Mouse (Mus musculus): ENCODE results near the gene Igf1r. TPM values are rescaled to one million over a fixed set of nuclear protein-coding genes. Genes with fewer than 3 reads are reported as not detected.

Gene Igf1r
- polyA plus RNA-seq, 1 experiment = 2.7 TPM

GRCm38 (mm10) chr7:67968394-67968793 lies 15.8 kb downstream of the Igf1r start:
- DNase-seq (ENCODE audit: low read depth in 1 of 2, low spot score in 2 of 2) = no peak
- TF ChIP-seq CTCF (IDR thresholded peaks at IDR 0.05; ENCODE audit: extremely low read depth, insufficient read depth, insufficient read length, insufficient replicate concordance) = no peak
- no peak for TF ChIP-seq POLR2A (IDR thresholded peaks at IDR 0.05; ENCODE audit: low read depth, low read length)
- Histone ChIP-seq H3K4me3 (ENCODE audit: extremely low read depth, insufficient read depth, insufficient read length) (no peak overlapping the region), H3K27ac (ENCODE audit: insufficient read depth, low read length) (no peak overlapping the region), H3K27me3 (ENCODE audit: control insufficient read depth, insufficient read depth, low read length) (no peaks in the 10 kb centered on the region), H3K4me1 (ENCODE audit: control insufficient read depth, insufficient read depth, insufficient read length) (no peaks in the 10 kb centered on the region; the same call in 1 of the 2 replicates), H3K36me3 (ENCODE audit: control insufficient read depth, insufficient read depth, low read length) (no peaks in the 10 kb centered on the region)
- 93% methylated on average over 12 of the region's 12 CpGs for WGBS

DNA sequence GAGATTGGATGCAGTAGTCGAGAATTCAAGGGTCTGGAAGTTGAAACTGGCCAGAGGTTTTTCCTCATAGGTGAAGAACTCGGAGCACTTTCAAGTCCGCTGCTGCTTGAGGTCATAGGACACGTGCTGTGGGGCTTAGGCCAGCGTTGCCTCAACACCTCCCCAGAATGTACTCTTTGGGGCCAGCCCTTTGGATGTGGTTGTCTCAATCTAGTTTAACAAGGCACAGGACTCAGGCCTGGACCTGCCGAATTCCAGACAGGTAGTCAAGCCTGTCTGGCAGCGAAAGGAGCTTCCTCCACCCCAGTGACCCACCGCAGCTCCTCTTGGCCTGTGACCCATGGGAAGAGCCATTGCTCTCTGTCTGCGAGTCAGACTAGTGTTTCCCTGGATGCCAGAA lies 16.4 kb downstream of the Igf1r start:
- H3K4me3 ChIP-seq (ENCODE audit: extremely low read depth, insufficient read depth, insufficient read length) = no peak overlapping the region
- TF ChIP-seq POLR2A (IDR thresholded peaks at IDR 0.05; ENCODE audit: low read depth, low read length) (no peak), CTCF (IDR thresholded peaks at IDR 0.05; ENCODE audit: extremely low read depth, insufficient read depth, insufficient read length, insufficient replicate concordance) (no peak)
- H3K27ac ChIP-seq (ENCODE audit: insufficient read depth, low read length) = no peak overlapping the region
- no peaks in the 10 kb centered on the region; the same call in 1 of the 2 replicates for H3K4me1 ChIP-seq (ENCODE audit: control insufficient read depth, insufficient read depth, insufficient read length)
- WGBS = 95% methylated on average over 9 of the region's 9 CpGs
- DNase-seq (ENCODE audit: low read depth in 1 of 2, low spot score in 2 of 2) = no peak
- no peaks in the 10 kb centered on the region for H3K36me3 ChIP-seq (ENCODE audit: control insufficient read depth, insufficient read depth, low read length)
- H3K27me3 ChIP-seq (ENCODE audit: control insufficient read depth, insufficient read depth, low read length) = no peaks in the 10 kb centered on the region

DNA sequence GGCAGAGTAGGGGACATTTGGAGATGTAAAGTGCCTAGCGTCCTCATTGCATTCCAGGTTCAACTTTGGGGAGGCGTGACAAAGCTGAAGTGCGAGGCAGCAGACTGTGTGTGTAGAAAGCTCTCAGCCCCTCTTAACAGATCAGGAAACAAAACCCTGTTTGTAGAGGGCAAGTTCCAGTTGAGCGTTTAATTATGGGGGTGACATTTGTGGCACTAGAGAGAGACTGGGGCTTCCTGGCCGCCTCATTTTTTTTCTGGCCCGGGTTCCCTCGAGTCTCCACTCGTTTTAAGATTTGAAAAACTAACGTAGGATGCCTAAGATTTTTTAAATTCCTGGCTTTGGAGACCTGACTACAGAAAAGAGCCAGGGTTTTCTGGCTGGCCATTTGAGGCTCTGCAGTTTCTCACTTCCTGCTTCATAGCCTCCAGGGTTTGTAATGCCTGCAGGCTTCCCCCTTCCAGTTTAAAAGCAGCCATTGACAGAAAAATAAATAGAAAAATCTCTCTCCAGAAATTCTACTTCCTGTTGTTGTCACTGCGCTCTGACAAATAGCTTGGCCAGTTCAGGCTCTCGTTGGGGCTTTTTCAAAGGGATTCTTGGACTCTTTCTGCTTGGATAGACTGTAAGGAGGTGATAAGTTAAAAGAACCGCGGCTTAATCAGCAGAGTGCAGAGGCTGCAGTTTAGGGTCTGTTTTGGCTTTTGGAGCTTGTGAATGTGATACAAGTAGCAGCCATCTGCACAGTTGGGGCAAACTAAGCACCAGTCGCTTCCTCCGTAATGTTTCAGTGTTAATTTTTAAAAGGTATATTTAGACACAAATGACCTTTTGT lies 20.8 kb downstream of the Igf1r start:
- no peak overlapping the region for H3K4me3 ChIP-seq (ENCODE audit: extremely low read depth, insufficient read depth, insufficient read length)
- H3K27ac ChIP-seq (ENCODE audit: insufficient read depth, low read length) = no peak overlapping the region
- DNase-seq (ENCODE audit: low read depth in 1 of 2, low spot score in 2 of 2) = no peak
- H3K4me1 ChIP-seq (ENCODE audit: control insufficient read depth, insufficient read depth, insufficient read length) = no peaks in the 10 kb centered on the region; the same call in 1 of the 2 replicates
- TF ChIP-seq POLR2A (IDR thresholded peaks at IDR 0.05; ENCODE audit: low read depth, low read length) = no peak
- TF ChIP-seq CTCF (IDR thresholded peaks at IDR 0.05; ENCODE audit: extremely low read depth, insufficient read depth, insufficient read length, insufficient replicate concordance) = no peak
- 22% methylated on average over 15 of the region's 15 CpGs for WGBS
- no peaks in the 10 kb centered on the region for H3K27me3 ChIP-seq (ENCODE audit: control insufficient read depth, insufficient read depth, low read length)
- no peaks in the 10 kb centered on the region for H3K36me3 ChIP-seq (ENCODE audit: control insufficient read depth, insufficient read depth, low read length)

DNA sequence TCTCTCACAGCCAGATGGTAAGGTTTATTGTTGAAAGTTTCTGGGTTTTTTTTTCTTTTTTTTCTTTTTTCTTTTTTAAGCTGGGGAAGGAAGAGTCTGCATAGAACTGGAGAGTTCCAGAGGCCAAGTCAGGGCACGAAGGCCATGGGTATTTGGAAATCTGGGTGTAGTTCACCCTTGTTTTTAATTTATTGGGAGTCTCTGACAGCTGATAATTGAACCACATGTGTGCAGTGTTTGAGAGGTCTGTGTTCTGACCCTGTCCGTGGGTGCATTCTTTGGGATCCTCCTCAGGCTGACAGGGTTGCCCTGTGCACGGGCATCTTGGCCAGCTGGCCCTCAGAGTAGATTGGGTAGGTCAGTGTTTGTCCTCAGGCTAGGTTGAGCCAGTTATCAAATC lies 29.3 kb downstream of the Igf1r start:
- 72% methylated on average over 3 of the region's 3 CpGs for WGBS
- Histone ChIP-seq H3K27ac (ENCODE audit: insufficient read depth, low read length) (no peak overlapping the region), H3K4me3 (ENCODE audit: extremely low read depth, insufficient read depth, insufficient read length) (no peak overlapping the region), H3K27me3 (ENCODE audit: control insufficient read depth, insufficient read depth, low read length) (no peaks in the 10 kb centered on the region), H3K36me3 (ENCODE audit: control insufficient read depth, insufficient read depth, low read length) (no peaks in the 10 kb centered on the region), H3K4me1 (ENCODE audit: control insufficient read depth, insufficient read depth, insufficient read length) (peaks cover 2% of the 10 kb centered on the region; the same call in 1 of the 2 replicates)
- TF ChIP-seq CTCF (IDR thresholded peaks at IDR 0.05; ENCODE audit: extremely low read depth, insufficient read depth, insufficient read length, insufficient replicate concordance) = no peak
- TF ChIP-seq POLR2A (IDR thresholded peaks at IDR 0.05; ENCODE audit: low read depth, low read length) = no peak
- DNase-seq (ENCODE audit: low read depth in 1 of 2, low spot score in 2 of 2) = no peak

GRCm38 (mm10) chr7:67982809-67983208 lies 30.2 kb downstream of the Igf1r start:
- no peaks in the 10 kb centered on the region for H3K27me3 ChIP-seq (ENCODE audit: control insufficient read depth, insufficient read depth, low read length)
- H3K4me1 ChIP-seq (ENCODE audit: control insufficient read depth, insufficient read depth, insufficient read length) = peaks cover 2% of the 10 kb centered on the region; the same call in 1 of the 2 replicates
- no peak overlapping the region for H3K27ac ChIP-seq (ENCODE audit: insufficient read depth, low read length)
- 86% methylated on average over 8 of the region's 8 CpGs for WGBS
- no peak for DNase-seq (ENCODE audit: low read depth in 1 of 2, low spot score in 2 of 2)
- TF ChIP-seq CTCF (IDR thresholded peaks at IDR 0.05; ENCODE audit: extremely low read depth, insufficient read depth, insufficient read length, insufficient replicate concordance) (no peak), POLR2A (IDR thresholded peaks at IDR 0.05; ENCODE audit: low read depth, low read length) (no peak)
- H3K4me3 ChIP-seq (ENCODE audit: extremely low read depth, insufficient read depth, insufficient read length) = no peak overlapping the region
- no peaks in the 10 kb centered on the region for H3K36me3 ChIP-seq (ENCODE audit: control insufficient read depth, insufficient read depth, low read length)

DNA sequence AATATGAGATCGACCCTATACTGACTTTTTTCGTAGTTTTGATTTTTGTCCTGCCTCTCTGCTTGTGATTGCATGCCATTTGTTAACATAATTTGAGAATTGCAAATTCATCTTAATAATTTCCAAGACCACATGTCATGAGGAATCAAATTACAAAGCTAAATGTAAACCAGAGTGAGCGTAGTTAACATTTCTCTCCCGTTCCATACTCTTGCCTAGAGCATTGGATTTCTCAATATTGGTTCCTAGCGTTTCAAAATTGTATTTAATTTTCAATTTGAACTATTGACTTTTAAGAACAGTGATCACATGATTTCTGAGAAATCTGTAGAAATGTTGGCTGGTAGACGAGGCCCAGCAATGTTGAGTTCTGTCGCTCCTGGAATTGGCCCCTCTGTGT lies 30.8 kb downstream of the Igf1r start:
- no peak overlapping the region for H3K27ac ChIP-seq (ENCODE audit: insufficient read depth, low read length)
- no peak for DNase-seq (ENCODE audit: low read depth in 1 of 2, low spot score in 2 of 2)
- no peak for TF ChIP-seq CTCF (IDR thresholded peaks at IDR 0.05; ENCODE audit: extremely low read depth, insufficient read depth, insufficient read length, insufficient replicate concordance)
- no peak for TF ChIP-seq POLR2A (IDR thresholded peaks at IDR 0.05; ENCODE audit: low read depth, low read length)
- peaks cover 2% of the 10 kb centered on the region; the same call in 1 of the 2 replicates for H3K4me1 ChIP-seq (ENCODE audit: control insufficient read depth, insufficient read depth, insufficient read length)
- H3K36me3 ChIP-seq (ENCODE audit: control insufficient read depth, insufficient read depth, low read length) = no peaks in the 10 kb centered on the region
- H3K4me3 ChIP-seq (ENCODE audit: extremely low read depth, insufficient read depth, insufficient read length) = no peak overlapping the region
- WGBS = 93% methylated on average over 7 of the region's 7 CpGs
- no peaks in the 10 kb centered on the region for H3K27me3 ChIP-seq (ENCODE audit: control insufficient read depth, insufficient read depth, low read length)

GRCm38 (mm10) chr7:67985003-67985416 lies 32.4 kb downstream of the Igf1r start:
- no peaks in the 10 kb centered on the region for H3K36me3 ChIP-seq (ENCODE audit: control insufficient read depth, insufficient read depth, low read length)
- no peak overlapping the region for H3K4me3 ChIP-seq (ENCODE audit: extremely low read depth, insufficient read depth, insufficient read length)
- H3K27me3 ChIP-seq (ENCODE audit: control insufficient read depth, insufficient read depth, low read length) = no peaks in the 10 kb centered on the region
- 34% methylated on average over 5 of the region's 5 CpGs for WGBS
- no peak overlapping the region for H3K27ac ChIP-seq (ENCODE audit: insufficient read depth, low read length)
- no peak for TF ChIP-seq CTCF (IDR thresholded peaks at IDR 0.05; ENCODE audit: extremely low read depth, insufficient read depth, insufficient read length, insufficient replicate concordance)
- TF ChIP-seq POLR2A (IDR thresholded peaks at IDR 0.05; ENCODE audit: low read depth, low read length) = no peak
- peaks cover 2% of the 10 kb centered on the region; the same call in 1 of the 2 replicates for H3K4me1 ChIP-seq (ENCODE audit: control insufficient read depth, insufficient read depth, insufficient read length)
- DNase-seq (ENCODE audit: low read depth in 1 of 2, low spot score in 2 of 2) = no peak

All from spleen, adult 2 months (tissue).